8 mouse cellular contexts compared by ENCODE assay signal in the genomic region with DNA sequence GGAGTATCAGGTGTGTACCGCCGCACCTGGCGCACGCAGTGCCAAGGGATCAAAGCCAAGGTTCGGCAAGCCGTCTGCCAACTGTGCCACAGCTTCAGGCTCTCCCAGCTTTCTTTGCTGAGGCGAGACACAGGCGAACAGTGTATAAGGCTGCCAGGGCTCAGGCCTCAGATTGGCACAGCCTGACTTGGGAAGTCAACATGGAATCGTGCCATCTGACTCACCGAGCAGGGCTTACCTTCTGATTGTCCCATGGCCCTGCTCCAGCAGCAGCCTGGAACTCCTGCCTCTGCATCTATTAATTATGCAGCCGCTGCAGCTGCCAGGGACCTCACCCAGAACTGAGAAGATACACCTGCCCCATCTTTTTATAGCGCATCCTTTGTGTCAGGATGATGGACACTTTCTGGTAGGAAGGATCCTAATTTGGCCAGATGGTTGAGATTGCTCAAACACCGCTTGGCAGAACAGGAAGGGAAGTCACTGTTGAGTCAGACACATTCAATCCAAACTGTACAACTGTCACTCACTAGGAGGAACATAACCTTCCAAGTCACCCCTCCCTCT. TPM values are rescaled to one million over a fixed set of nuclear protein-coding genes. Genes with fewer than 3 reads are reported as not detected.
DNase-seq lines count a peak whose midpoint lies in the region; ATAC-seq lines count a peak whose summit lies in the region.

No protein-coding gene starts in this region.

- 22% methylated on average over 13 of the region's 13 CpGs for WGBS in large intestine, adult 2 months
- 67% methylated on average over 13 of the region's 13 CpGs for WGBS in stomach, embryonic 15.5 days

- no peaks in the 10 kb centered on the region for H3K9me3 ChIP-seq in stomach, embryonic 15.5 days

- peak; percentile 40 for DNase-seq in kidney, adult 11 months
- no peak for DNase-seq in kidney, postnatal 4 days
- DNase-seq in Muller cell, postnatal 12 days (ENCODE audit: inconsistent ontology term), result peak; percentile 84
- DNase-seq in cerebellum, adult 18-20 months, result peak; percentile 78 to 80
- DNase-seq in large intestine, adult 2 months (ENCODE audit: low read depth, low spot score), result peak; percentile 53
- no peak for DNase-seq in spleen, postnatal 14 days (ENCODE audit: low spot score in 2 of 2)
- no peak for DNase-seq in T-cell, adult 2 months (ENCODE audit: low spot score)

- H3K4me2 ChIP-seq in stomach, embryonic 15.5 days, result no peak overlapping the region

- no peak overlapping the region for H3K27ac ChIP-seq in stomach, embryonic 15.5 days

- H3K4me1 ChIP-seq in stomach, embryonic 15.5 days, result no peaks in the 10 kb centered on the region

- no peaks in the 10 kb centered on the region for H3K36me3 ChIP-seq in stomach, embryonic 15.5 days

- H3K9ac ChIP-seq in stomach, embryonic 15.5 days, result no peak overlapping the region

- no peak overlapping the region for H3K4me3 ChIP-seq in stomach, embryonic 15.5 days (replicated peaks)

- H3K27me3 ChIP-seq in stomach, embryonic 15.5 days (replicated peaks), result no peaks in the 10 kb centered on the region

- ATAC-seq in stomach, embryonic 15.5 days (ENCODE audit: insufficient read depth, low FRiP score, low read depth), result peak; percentile 52; the same call in 1 of the 2 replicates

RNA-seq across cellular contexts. Expression of a gene that starts 26.9 kb away (rescaled TPM):
- 11.2 and 13.4 TPM in 2 replicates for polyA plus RNA-seq in large intestine, adult 2 months (2012; rRNA removed)
- polyA plus RNA-seq in stomach, embryonic 15.5 days (2015; fragmentation: Nextera tagmentation; extraction: Ambion mirVana), result 172 and 175 TPM in 2 replicates

RNA-seq across cellular contexts. Expression of a gene that starts 53.3 kb away (rescaled TPM):
- polyA plus RNA-seq in large intestine, adult 2 months (2012; rRNA removed), result 1.6 and 2.0 TPM in 2 replicates
- polyA plus RNA-seq in stomach, embryonic 15.5 days (2015; fragmentation: Nextera tagmentation; extraction: Ambion mirVana), result 2.4 and 3.0 TPM in 2 replicates

Comparison
In these comparisons a context has a peak if more than half of its experiments do, and no peak if none do; other contexts are left out.
1. DNase-seq: peak in kidney, adult 11 months (single experiment), Muller cell, postnatal 12 days (single experiment), cerebellum, adult 18-20 months (2 of 2) and large intestine, adult 2 months (single experiment); none in kidney, postnatal 4 days (0 of 2), spleen, postnatal 14 days (0 of 2) and T-cell, adult 2 months (single experiment).
2. RNA of a gene that starts 26.9 kb away (polyA plus RNA-seq): 172 to 175 TPM in stomach, embryonic 15.5 days; 11.2 to 13.4 TPM in large intestine, adult 2 months; every median in the first group is over 10 times any median in the second.